Mouse (Mus musculus) hindbrain, embryonic 15.5 days (tissue): ENCODE data around the gene Ap2a1. TPM values are rescaled to one million over a fixed set of nuclear protein-coding genes. Genes with fewer than 3 reads are reported as not detected.

ENCODE experiments used
- ATAC-seq: fragments of 200-750 bp; cut with Nextera tagmentation; 2 replicates; pipeline ENCODE4 v1.8.0; 2017; ENCODE audit warnings: low read depth, moderate number of reproducible peaks, moderate TSS enrichment; ENCODE audit not compliant: low FRiP score
- H3K27ac ChIP-seq: fragments of 300-500 bp; sonication (generic); replicated peaks from 2 replicates; pipeline ENCODE4 v1.5.1; 2015; ENCODE audit warnings: mild to moderate bottlenecking, inconsistent platforms
- H3K27me3 ChIP-seq: fragments of 300-500 bp; sonication (generic); 2 replicates; pipeline ENCODE4 v1.6.1; 2015; ENCODE audit warnings: control low read depth, inconsistent platforms
- H3K36me3 ChIP-seq: fragments of 300-500 bp; sonication (generic); 2 replicates; pipeline ENCODE4 v1.6.1; 2015; ENCODE audit warnings: control low read depth, inconsistent platforms
- H3K4me1 ChIP-seq: fragments of 300-500 bp; sonication (generic); replicated peaks from 2 replicates; pipeline ENCODE4 v1.6.1; 2015; ENCODE audit warnings: control low read depth, inconsistent platforms
- H3K4me2 ChIP-seq: fragments of 300-500 bp; sonication (generic); 2 replicates; pipeline ENCODE4 v1.6.1; 2015; ENCODE audit warnings: moderate library complexity, mild to moderate bottlenecking, inconsistent platforms
- H3K4me3 ChIP-seq: fragments of 300-500 bp; sonication (generic); 2 replicates; pipeline ENCODE4 v1.5.1; 2015; ENCODE audit warnings: mild to moderate bottlenecking, inconsistent platforms
- H3K9ac ChIP-seq: fragments of 300-500 bp; sonication (generic); 2 replicates; pipeline ENCODE4 v1.6.1; 2015; ENCODE audit warnings: inconsistent platforms
- H3K9me3 ChIP-seq: fragments of 300-500 bp; sonication (generic); 2 replicates; pipeline ENCODE4 v1.6.1; 2016; ENCODE audit warnings: control low read depth, inconsistent platforms
- WGBS: fragments of 180-500 bp; shearing (Covaris S2); methylation state at CpG from one replicate; pipeline ENCODE4 v1.1.7; 2015; 5-methylcytosine and 5-hydroxymethylcytosine counted together
- polyA plus RNA-seq: library from polyadenylated mRNA; unstranded; fragments of >200 nt; fragmentation: Nextera tagmentation; extraction: Ambion mirVana; gene quantifications from 2 replicates; pipeline ENCODE4 v1.2.1, GENCODE M21; 2015

The Ap2a1 gene
- polyA plus RNA-seq, 1 experiment from 2014 or later: 132 TPM

DNA sequence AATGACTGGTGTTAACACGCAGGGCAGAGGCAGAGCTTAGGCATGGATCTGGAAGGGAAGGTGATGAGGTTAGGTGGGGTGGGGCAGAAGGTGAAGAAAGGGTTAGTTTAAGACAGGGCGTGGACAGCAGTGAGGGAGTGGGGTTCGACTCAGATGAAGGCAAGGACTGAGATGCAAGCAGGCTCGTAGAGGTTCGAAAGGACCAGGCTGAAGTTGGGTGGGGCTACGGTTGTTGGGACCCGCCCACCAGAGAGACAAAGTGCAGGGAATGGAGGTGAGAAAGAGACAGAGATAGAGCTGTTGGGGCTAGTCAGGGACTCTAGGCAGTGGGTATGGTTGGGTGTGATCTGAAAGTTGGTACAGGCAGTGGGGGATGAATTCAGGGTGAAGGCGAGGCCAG lies 33.0 kb upstream of the Ap2a1 start:
- peaks cover 62% of the 10 kb centered on the region for H3K36me3 ChIP-seq
- H3K9ac ChIP-seq: no peak overlapping the region
- no peaks in the 10 kb centered on the region for H3K9me3 ChIP-seq
- H3K4me2 ChIP-seq: no peak overlapping the region
- no peak overlapping the region for H3K27ac ChIP-seq
- 85% methylated on average over 8 of the region's 8 CpGs for WGBS
- H3K4me3 ChIP-seq: no peak overlapping the region
- no peak for ATAC-seq
- 0 out of 2 replicates have a peak, but pooled peaks cover 4% of the 10 kb centered on the region for H3K4me1 ChIP-seq
- no peaks in the 10 kb centered on the region for H3K27me3 ChIP-seq

- H3K4me2 ChIP-seq: no peak overlapping the region
- peaks cover 49% of the 10 kb centered on the region for H3K36me3 ChIP-seq
- WGBS: 93% methylated on average over 13 of the region's 13 CpGs
- no peak overlapping the region for H3K4me3 ChIP-seq
- no peak for ATAC-seq
- H3K27ac ChIP-seq: no peak overlapping the region
- no peaks in the 10 kb centered on the region for H3K9me3 ChIP-seq
- no peak overlapping the region for H3K9ac ChIP-seq
- H3K4me1 ChIP-seq: 0 out of 2 replicates have a peak, but pooled peaks cover 5% of the 10 kb centered on the region
- H3K27me3 ChIP-seq: no peaks in the 10 kb centered on the region
Observed at GRCm38 (mm10) chr7:44960512-44960910, 31.2 kb upstream of the Ap2a1 start.

GRCm38 (mm10) chr7:44959874-44960511 lies 30.7 kb upstream of the Ap2a1 start:
- whole genome bisulfite sequencing: 89% methylated on average over 10 of the region's 10 CpGs
- no peak overlapping the region for H3K4me3 ChIP-seq
- H3K27me3 ChIP-seq: no peaks in the 10 kb centered on the region
- no peak overlapping the region for H3K9ac ChIP-seq
- no peak for ATAC-seq
- no peak overlapping the region for H3K4me2 ChIP-seq
- peaks cover 44% of the 10 kb centered on the region for H3K36me3 ChIP-seq
- 0 out of 2 replicates have a peak, but pooled peaks cover 5% of the 10 kb centered on the region for H3K4me1 ChIP-seq
- H3K27ac ChIP-seq: no peak overlapping the region
- no peaks in the 10 kb centered on the region for H3K9me3 ChIP-seq

DNA sequence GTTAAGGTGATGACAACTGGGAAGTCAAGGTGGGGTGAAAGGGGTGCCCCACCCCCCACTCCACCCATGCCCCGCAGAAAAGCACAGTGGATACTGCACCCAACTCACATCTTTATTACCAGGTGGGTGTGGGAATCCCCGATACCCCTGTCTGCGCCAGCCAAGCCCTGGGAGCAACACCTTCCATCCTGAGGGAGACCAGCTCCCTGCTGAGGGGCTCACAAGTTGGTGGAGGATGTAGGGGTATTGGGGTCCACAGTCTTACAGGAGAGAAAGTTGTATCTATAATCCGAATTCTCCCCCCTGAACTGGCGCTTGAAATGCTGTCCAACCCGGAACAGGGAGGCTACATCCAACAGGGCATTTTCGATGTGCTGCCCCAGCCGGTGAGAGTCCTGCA lies 30.0 kb upstream of the Ap2a1 start:
- ATAC-seq: no peak
- H3K9ac ChIP-seq: no peak overlapping the region
- 0 out of 2 replicates have a peak, but pooled peaks cover 5% of the 10 kb centered on the region for H3K4me1 ChIP-seq
- H3K27ac ChIP-seq: no peak overlapping the region
- H3K4me2 ChIP-seq: no peak overlapping the region
- WGBS: 89% methylated on average over 8 of the region's 8 CpGs
- no peaks in the 10 kb centered on the region for H3K9me3 ChIP-seq
- peaks cover 37% of the 10 kb centered on the region for H3K36me3 ChIP-seq
- no peak overlapping the region for H3K4me3 ChIP-seq
- no peaks in the 10 kb centered on the region for H3K27me3 ChIP-seq

DNA sequence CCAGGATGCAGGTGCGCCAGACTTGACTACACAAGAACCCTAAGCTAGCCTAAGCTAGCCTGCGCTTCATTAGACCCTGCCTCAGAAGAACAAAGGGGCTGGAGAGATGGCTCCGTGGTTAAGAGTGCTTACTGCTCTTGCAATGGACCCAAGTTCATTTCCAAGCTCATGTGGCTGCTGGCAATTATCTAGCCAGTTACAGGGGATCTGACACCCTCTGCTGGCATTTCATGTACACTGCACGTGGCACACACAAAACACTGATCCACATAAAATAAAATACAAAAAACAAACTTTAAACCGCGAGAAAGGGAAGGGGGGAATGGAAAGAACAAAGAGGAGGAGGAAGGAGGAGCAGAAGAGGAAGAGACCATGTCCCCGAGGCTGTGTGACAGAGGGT lies 28.9 kb upstream of the Ap2a1 start:
- H3K27ac ChIP-seq: no peak overlapping the region
- no peaks in the 10 kb centered on the region for H3K9me3 ChIP-seq
- peaks cover 31% of the 10 kb centered on the region for H3K36me3 ChIP-seq
- peaks cover 8% of the 10 kb centered on the region for H3K4me1 ChIP-seq
- H3K4me2 ChIP-seq: no peak overlapping the region
- no peaks in the 10 kb centered on the region for H3K27me3 ChIP-seq
- no peak overlapping the region for H3K9ac ChIP-seq
- ATAC-seq: no peak
- WGBS: 60% methylated on average over 7 of the region's 7 CpGs
- H3K4me3 ChIP-seq: no peak overlapping the region

GRCm38 (mm10) chr7:44957183-44957835 lies 28.0 kb upstream of the Ap2a1 start:
- Histone ChIP-seq H3K36me3 (peaks cover 24% of the 10 kb centered on the region), H3K27ac (no peak overlapping the region), H3K4me1 (peaks cover 17% of the 10 kb centered on the region), H3K4me3 (no peak overlapping the region), H3K9me3 (no peaks in the 10 kb centered on the region), H3K9ac (no peak overlapping the region), H3K4me2 (no peak overlapping the region), H3K27me3 (0 out of 2 replicates have a peak, but pooled peaks cover under 1% of the 10 kb centered on the region)
- no peak for ATAC-seq
- WGBS: 69% methylated on average over 20 of the region's 20 CpGs

DNA sequence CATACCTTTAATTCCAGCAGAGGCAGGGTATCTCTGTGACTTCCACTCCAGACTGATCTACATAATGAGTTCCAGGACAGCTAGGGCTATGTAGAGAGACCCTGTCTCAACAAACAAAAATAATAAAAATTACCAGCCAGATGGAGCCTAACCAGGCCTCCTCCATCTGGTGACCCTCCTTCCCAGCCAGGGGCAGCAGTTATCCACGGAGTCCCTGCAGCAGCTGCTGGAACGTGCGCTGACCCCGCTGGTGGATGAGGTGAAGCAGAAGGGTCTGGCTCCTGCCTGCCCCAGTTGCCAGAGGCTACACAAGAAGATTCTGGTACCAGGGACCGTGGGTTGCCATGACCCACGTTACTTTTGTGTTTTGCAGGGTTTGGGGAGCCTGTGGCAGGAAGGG lies 27.0 kb upstream of the Ap2a1 start:
- WGBS: 56% methylated on average over 6 of the region's 6 CpGs
- Histone ChIP-seq H3K27ac (no peak overlapping the region), H3K9ac (no peak overlapping the region)

GRCm38 (mm10) chr7:44955628-44956027 lies 26.3 kb upstream of the Ap2a1 start:
- no peak overlapping the region for H3K4me2 ChIP-seq
- WGBS: 55% methylated on average over 5 of the region's 5 CpGs
- peaks cover 25% of the 10 kb centered on the region for H3K4me1 ChIP-seq
- H3K9ac ChIP-seq: no peak overlapping the region
- peaks cover 16% of the 10 kb centered on the region for H3K27me3 ChIP-seq
- no peak overlapping the region for H3K27ac ChIP-seq
- no peak for ATAC-seq
- H3K4me3 ChIP-seq: no peak overlapping the region
- no peaks in the 10 kb centered on the region for H3K9me3 ChIP-seq
- H3K36me3 ChIP-seq: peaks cover 12% of the 10 kb centered on the region

More for the DNA sequence above, 27.0 kb upstream of the Ap2a1 start:
- ATAC-seq: no peak
- Histone ChIP-seq H3K4me2 (no peak overlapping the region), H3K4me3 (no peak overlapping the region), H3K4me1 (peaks cover 25% of the 10 kb centered on the region), H3K27me3 (peaks cover 10% of the 10 kb centered on the region), H3K9me3 (no peaks in the 10 kb centered on the region), H3K36me3 (peaks cover 18% of the 10 kb centered on the region)

DNA sequence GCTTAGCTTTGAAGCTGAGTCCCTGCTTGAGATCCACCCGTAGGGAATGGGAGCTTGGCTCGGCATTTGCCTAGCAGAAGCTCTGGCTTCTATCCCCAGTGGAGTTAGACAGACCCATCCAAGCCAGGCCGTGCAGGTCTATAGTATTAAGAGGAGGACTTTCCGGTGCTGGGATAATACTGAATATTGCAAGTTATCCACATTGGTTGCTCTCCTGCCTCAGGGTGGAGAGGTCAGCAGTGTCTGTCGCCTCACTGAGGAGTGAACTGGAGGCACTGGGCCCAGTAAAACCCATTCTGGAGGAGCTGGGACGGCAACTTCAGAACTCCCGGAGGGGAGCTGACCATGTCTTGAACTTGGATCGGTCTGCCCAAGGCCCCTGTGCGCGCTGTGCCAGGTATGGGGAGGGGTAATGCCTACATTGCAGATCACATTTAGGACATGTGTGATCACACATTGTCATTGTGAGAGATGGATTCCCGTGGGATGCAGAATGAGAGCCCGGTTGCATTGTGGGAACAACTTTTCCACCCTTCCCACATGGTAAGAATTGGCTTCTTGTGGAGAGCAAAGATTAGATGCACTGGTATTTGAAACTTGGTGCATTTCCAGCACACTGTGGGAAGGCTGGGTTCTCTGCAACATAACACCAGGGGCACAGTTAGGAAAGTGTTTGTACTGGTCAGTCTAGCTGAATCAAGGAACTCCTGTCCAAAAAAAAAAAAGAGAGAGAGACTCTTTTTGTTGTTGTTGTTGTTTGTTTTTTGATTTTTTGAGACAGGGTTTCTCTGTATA lies 25.0 kb upstream of the Ap2a1 start:
- H3K36me3 ChIP-seq: peaks cover 7% of the 10 kb centered on the region; the same call in 1 of the 2 replicates
- WGBS: 79% methylated on average over 12 of the region's 12 CpGs
- no peak overlapping the region for H3K9ac ChIP-seq
- no peak for ATAC-seq
- H3K4me2 ChIP-seq: no peak overlapping the region
- H3K27ac ChIP-seq: no peak overlapping the region
- H3K27me3 ChIP-seq: peaks cover 25% of the 10 kb centered on the region
- H3K9me3 ChIP-seq: no peaks in the 10 kb centered on the region
- H3K4me1 ChIP-seq: peaks cover 25% of the 10 kb centered on the region
- no peak overlapping the region for H3K4me3 ChIP-seq

DNA sequence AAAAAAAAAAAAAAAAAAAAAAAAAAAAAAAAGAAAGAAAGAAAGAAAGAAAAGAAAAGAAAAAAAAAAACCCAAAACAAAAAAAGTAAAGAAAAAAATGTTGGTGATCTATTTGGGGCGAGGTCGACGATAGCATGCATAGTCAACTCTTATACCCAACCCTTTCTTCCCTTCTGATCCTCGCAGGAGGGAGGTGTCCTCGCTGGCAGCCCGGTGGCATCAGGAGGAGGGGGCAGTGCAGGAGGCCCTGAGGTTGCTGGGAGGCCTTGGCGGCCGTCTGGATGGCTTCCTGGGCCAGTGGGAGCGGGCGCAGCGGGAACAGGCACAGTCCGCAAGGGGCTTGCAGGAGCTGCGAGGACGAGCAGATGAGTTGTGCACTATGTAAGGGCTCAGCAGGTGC lies 24.3 kb upstream of the Ap2a1 start:
- Histone ChIP-seq H3K9ac (no peak overlapping the region), H3K4me3 (no peak overlapping the region), H3K27ac (no peak overlapping the region), H3K9me3 (no peaks in the 10 kb centered on the region), H3K36me3 (no peaks in the 10 kb centered on the region), H3K4me1 (peaks cover 25% of the 10 kb centered on the region), H3K27me3 (peaks cover 25% of the 10 kb centered on the region), H3K4me2 (no peak overlapping the region)
- 61% methylated on average over 14 of the region's 14 CpGs for WGBS
- ATAC-seq: no peak

GRCm38 (mm10) chr7:44952611-44953306 lies 23.5 kb upstream of the Ap2a1 start:
- Histone ChIP-seq H3K4me1 (peaks cover 25% of the 10 kb centered on the region), H3K27ac (peak overlapping the region; percentile 19; the same call in 1 of the 2 replicates), H3K4me3 (peak overlapping the region; percentile 46), H3K27me3 (peaks cover 25% of the 10 kb centered on the region), H3K4me2 (peak overlapping the region; percentile 76), H3K36me3 (no peaks in the 10 kb centered on the region), H3K9me3 (no peaks in the 10 kb centered on the region), H3K9ac (peak overlapping the region; percentile 50)
- peak; percentile 91 for ATAC-seq
- 8% methylated on average over 24 of the region's 24 CpGs for WGBS
